Mouse (Mus musculus): ENCODE measurements around the gene AU022252.

AU022252 gene

GRCm38 (mm10) chr4:119244468-119245240, 12.1 kb upstream of the AU022252 start:
- peak; percentile 15 for DNase-seq (ENCODE audit: low spot score)

DNA sequence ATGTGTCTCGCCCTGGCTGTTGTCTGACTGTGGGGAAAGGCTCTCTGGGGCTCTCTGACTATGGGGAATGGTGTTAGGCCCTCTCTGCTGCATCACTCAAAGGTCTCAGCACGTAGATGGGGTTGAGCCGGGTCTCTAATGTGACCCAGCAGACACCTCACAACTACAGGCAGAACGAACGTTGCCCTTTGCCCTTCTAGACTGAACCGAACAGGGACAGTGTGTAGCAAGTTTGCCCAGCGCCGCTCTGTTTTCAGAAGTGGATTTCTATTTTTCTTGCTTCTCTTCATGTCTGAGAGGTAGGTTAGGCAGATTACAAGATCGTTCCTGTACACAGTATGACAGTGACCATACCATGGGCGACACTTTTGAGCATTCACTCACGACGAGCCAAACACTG, 10.1 kb upstream of the AU022252 start:
- DNase-seq (ENCODE audit: low spot score): no peak

GRCm38 (mm10) chr4:119241664-119242063, 9.2 kb upstream of the AU022252 start:
- DNase-seq (ENCODE audit: low spot score): peak; percentile 23

DNA sequence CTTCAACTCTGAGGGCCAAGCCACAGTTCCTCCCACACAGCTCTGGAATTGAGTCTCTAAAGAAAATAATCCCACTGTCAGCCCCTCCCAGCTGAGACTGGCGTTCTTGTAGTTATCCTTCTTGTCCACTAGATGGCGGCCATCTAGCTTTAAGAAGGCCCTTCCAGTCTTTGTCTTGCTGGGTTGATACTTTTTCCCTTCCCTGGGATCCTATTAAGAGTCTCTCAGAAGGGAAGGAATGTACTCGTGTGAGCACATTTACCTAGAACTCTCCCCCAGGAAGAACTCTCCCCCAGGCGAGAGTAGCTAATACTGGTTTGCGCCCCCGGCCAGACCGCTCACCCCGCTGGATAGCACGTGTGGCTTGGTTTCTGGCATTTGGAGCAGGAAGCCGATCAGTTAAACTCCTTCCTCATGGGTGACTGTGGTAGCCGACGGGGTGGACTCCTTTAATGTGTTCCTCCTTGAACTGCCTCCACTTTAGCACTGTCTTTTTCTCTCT, 6.7 kb upstream of the AU022252 start:
- DNase-seq (ENCODE audit: low spot score): peak; percentile 33

DNA sequence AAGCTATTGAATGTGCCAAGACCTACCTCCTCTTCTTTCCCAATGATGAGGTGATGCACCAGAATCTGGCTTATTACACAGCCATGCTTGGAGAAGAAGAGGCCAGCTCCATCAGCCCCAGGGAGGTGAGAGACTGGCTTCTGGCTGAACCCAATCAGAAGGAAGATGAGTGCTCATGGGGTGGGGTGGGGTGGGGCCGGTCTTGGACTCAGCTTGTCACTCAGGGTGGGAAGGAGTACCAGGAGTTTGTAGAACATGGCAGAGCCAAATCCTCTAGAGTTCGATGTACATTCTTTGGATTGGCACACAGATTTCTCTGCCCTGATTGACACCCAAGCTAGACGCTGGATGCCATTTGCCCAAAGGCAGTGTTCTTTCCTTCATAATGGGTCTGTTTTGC, 6.1 kb upstream of the AU022252 start:
- DNase-seq (ENCODE audit: low spot score): no peak

DNA sequence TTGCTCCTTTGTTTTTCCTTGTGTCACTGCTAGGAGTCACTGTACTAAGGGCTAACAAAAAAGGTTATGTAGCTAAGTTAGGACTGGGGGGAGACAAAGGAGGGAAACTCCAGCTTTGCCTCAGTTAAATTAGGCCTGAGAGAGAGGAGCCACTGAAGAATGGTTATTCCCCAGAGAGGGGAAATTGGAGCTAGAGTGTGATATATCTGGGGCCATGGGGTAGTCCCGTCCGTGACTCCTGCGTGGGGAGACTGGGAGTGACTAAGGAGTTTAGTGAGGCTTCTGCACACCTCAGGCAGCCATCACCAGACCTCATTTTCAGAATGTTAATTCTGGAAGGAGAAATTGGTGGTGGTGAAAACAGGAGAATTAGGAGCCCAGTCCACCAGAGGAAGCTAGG, 1.8 kb upstream of the AU022252 start:
- no peak for DNase-seq (ENCODE audit: low spot score)

DNA sequence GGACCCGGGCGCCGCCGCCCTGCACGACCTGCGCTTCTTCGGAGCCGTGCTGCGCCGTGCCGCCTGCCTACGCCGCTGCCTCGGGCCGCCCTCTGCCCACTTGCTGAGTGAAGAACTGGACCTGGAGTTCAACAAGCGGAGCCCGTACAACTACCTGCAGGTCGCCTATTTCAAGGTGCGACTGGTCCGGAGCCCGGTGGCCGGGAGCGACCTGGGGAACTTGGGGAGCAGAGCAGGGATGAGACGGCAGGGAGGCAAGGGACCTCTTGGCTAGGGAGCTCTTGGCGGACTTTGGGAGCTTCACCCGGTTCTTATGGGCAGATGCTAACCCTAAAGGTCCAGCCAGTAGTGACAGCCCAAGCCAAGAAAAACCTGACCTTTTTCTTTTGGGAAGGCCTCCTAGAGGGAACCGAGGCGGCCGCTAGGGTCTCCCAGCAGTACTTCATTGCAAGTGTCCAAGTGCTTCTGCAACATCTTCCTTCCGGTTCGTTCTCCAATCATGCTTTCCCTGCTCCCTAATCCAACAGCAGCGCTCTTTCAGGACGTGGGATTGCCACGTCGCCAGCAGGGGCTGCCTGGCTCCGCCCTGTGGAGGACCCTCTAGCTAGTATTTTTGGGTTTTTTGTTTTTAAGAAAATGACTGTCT, 867 bp upstream of the AU022252 start:
- DNase-seq (ENCODE audit: low spot score): peak; percentile 31

GRCm38 (mm10) chr4:119226751-119227150, 5.8 kb downstream of the AU022252 start:
- DNase-seq (ENCODE audit: low spot score): no peak

GRCm38 (mm10) chr4:119225719-119226118, 6.8 kb downstream of the AU022252 start:
- DNase-seq (ENCODE audit: low spot score): no peak

- no peak for DNase-seq (ENCODE audit: low spot score)
Observed at GRCm38 (mm10) chr4:119224534-119224933, 8.0 kb downstream of the AU022252 start.

DNA sequence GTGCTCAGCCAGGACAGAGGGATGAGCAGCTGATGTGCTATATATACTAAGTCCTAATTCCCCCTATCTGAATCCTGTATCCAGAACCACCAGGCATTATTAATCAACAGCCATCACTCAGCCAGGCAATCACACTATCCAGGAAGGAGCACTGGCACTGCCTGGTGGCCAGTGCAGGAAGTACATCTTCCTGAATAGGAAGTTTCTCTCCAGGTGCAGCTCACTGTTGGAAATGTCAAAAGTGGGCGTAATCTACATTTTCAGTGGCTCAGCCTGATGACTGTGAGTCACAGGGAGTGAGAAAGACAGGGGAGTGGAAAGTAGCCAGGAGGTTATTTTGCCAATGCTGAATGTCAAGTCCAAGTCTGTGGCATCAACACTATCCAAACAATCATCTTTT, 8.8 kb downstream of the AU022252 start:
- DNase-seq (ENCODE audit: low spot score): no peak

DNA sequence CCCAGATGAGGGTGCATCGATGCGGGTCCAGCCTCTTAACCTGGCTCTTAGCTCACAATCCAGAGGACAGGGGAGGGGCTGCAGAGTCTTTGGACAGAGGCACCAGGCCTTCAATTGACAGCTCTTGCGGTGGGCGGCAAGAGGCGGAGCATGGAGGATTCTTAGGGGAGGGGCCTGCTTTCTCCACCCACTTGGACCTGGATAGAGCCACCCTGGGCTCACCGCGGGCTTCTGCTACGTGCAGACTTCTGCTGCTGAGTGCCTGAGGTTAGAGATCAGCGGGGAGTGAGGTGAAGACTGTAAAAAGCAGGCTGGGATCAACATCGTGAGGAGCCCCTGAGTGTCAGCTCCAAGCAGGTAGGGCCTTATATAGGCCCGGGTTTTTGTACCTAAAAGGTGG, 14.3 kb downstream of the AU022252 start, which contains the start of gene Tmem269:
Tmem269 (minus strand) TSS at position 49 of the 400 bp plus-strand sequence.
- DNase-seq (ENCODE audit: low spot score): no peak

GRCm38 (mm10) chr4:119216667-119217066, 15.8 kb downstream of the AU022252 start:
- DNase-seq (ENCODE audit: low spot score): no peak

DNA sequence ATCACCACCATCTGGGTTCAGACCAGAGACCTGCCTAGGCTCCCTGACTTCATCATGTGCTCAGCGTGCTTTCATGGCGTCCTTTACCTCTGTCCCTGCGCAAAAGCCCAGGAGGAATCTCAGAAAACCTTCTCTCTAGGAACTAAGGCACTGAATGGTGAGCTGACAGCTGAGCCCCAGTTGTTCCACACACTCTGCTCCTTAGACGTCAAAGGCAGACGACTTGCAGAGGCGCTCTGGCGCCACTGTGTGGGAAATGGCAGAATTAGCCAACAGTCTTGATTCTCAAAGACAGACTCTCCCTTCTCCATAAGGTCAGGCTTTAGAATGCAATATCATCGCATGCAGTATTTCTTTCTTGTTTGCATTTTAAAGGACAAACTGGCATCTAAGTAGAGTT, 27.8 kb downstream of the AU022252 start:
- DNase-seq (ENCODE audit: low spot score): peak; percentile 35

GRCm38 (mm10) chr4:119198105-119198504, 34.4 kb downstream of the AU022252 start:
- DNase-seq (ENCODE audit: low spot score): no peak

GRCm38 (mm10) chr4:119195582-119196320, 36.8 kb downstream of the AU022252 start:
- DNase-seq (ENCODE audit: low spot score): peak; percentile 13

DNA sequence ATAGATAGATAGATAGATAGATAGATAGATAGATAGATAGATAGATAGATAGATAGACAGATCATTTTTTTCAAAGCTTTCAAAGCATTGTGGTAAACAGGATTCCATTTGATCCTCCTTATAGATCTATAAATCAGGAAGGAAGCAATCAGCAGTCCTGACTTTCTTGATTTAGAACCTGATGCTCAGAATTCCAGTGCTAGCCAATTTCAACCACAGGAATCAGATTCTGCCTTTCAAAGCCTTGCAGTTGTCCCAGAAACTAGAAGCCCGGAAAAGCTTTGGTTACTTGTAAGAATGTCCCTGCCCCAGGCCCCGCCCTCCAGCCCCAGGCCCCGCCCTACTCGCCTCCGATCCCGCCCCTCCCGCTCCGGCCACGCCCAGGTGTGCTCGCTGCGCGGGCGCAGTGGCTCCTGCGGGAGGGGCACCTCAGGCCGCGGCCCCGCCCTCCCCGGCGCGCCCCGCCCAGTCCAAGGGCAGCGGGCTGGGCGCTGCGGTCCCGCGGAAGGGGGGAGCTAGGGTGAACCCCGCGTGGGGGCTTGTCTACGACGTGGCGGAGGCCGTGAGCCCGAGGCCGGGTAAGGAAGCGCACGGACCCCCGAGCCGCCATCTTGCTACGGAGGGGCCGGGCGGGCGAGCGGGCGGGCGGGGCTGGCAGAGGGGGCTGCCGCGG, 37.5 kb downstream of the AU022252 start, which contains the start of gene Svbp:
Svbp (plus strand) TSS at position 398 of the 673 bp plus-strand sequence.
- DNase-seq (ENCODE audit: low spot score): peak; percentile 88

DNA sequence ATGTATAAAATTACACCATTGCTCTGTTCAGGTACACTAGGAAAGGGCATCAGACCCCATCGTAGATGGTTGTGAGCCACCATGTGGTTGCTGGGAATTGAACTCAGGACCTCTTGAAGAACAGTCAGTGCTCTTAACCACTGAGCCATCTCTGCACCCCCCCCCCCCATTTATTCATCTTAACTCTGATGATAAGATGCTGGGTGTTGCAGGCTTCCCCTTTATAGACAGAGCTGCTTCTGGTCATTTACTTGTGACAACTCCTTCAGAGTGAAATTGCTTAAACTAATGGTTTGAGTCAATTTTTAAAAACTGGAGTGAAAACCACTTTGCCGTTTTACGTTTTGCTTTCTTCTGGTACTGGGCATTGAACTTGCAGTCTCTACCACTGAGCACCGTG, 39.8 kb downstream of the AU022252 start:
- DNase-seq (ENCODE audit: low spot score): no peak

DNA sequence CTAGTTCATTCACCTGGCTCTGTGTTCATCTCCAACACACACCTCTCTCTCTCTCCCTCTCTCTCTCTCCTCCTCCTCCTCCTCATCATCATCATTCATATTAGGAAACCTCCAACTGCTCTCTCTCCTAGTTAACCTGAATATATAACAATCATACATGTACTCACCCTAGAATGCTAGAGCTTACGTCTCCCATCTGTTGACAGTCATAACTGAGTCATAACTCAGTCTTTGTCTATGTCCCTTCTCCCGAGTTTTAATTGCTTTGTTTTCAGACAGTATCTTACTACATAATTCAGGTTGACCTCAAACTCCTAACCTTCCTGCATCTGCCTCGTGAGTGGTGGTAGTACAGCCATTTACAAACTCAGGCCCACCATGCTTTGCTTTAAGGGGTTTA, 41.2 kb downstream of the AU022252 start:
- no peak for DNase-seq (ENCODE audit: low spot score)

DNA sequence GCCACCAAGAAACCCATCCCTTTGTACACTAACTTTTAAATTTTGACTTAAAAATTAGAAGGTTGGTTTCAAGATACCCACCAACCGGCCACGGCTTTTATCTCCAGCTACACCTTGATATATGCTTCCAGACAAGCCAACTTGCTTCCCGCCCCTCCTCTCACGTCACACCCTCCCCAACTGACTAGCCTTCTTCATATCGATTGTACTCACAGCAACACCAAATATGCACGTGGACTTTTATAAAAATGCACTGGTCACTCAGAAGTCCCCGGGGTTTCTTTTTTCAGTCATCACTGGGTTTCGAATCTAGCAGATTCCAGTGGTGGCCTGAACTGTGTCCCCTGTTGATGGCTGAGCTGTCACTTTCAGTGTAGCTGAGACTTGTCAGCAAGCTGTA, 41.9 kb downstream of the AU022252 start:
- DNase-seq (ENCODE audit: low spot score): no peak

- DNase-seq (ENCODE audit: low spot score): no peak
Observed at GRCm38 (mm10) chr4:119189864-119190263, 42.6 kb downstream of the AU022252 start, which contains the start of gene Ermap. Gene Ermap, minus strand, starts transcription at chr4:119190011.

DNA sequence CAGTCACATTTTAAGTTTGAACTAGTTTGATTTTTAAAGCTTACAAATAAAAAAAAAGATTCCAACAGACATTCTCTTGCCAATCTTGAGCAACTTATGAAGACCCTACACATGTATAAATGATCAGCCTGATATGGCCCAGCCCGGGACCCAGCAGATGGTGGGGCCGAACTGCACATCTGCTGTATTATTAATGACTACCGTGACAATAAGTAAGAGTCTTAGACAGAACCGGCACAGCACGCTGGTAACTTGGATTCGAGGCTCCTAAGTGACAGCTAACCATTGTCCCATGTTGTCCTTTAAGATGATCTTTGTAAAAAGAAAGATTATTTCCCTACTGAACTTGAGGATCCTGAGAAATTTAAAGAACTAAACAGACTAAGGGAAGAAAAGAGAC, 43.1 kb downstream of the AU022252 start:
- DNase-seq (ENCODE audit: low spot score): no peak

All from ovary, postnatal 14 days (tissue).